Mouse (Mus musculus) kidney, adult 9 months (tissue): ENCODE data around the gene Gm28308.

Experiments used
- DNase-seq: peaks from one replicate; pipeline ENCODE4 v3.0.0; 2022

Gm28308 gene

DNA sequence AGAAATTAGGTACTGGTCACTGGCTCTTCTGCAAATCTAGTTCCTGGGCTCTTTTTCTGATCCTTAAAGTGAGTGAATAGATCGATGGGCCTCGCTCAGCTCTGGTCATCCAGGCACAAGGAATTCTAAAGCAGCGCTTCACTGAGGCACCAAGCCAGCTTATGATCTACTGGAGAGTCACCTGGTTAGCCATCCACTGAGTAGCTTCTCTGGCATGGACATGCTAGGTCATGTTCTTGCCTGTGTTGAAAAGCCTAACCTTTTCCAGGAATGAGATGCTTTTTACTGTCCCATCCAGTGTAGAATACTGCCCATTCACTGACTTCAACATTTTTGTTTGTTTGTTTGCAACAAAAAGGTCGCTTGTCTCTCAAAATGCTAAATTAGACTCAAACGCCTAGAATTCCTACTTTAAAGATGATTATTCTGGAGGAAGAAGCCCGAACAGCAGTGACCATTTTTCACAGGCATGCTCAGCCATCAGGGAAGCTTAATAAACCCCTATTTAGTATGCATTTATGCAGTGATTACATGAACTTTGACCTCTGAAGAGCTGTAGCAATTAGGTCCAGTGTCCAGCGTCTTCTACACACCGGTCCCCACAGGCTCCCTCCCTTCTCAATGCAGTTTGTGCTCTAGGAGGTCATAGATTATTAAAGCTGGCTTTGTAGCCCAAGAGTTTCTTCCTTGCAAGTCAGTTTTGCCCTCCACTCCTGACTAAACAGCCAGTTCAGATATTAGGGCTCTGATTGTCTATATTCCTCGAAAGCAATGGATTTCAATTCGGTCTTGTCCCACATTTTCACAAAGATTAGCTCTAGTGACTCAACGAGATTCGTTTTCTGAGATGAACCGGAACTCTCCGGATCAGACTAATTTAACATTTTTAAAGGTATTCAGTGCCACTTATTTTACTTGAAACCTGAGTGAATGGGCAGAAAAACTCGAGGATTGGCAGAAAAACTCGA is 60.6 kb downstream of the Gm28308 start:
- no peak for DNase-seq

DNA sequence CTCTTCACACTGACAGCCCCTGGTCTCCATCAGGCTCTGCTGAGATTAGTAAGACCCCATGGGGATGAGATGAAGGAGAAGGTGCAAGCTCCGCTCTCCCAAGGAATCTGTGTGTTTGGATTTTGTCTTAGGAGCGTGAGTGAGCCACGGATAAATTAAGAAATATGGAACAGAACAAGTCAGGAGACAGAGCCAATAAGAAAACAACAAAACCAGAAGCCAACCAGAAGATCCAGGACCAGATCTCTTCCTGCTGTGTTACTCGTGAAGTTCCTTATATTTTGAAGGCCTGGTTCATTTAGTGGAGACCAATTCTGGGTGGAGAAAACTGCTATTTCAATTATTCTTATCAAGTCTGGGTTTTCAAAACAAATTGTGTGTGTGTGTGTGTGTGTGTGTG is 61.6 kb downstream of the Gm28308 start:
- DNase-seq, result no peak

DNA sequence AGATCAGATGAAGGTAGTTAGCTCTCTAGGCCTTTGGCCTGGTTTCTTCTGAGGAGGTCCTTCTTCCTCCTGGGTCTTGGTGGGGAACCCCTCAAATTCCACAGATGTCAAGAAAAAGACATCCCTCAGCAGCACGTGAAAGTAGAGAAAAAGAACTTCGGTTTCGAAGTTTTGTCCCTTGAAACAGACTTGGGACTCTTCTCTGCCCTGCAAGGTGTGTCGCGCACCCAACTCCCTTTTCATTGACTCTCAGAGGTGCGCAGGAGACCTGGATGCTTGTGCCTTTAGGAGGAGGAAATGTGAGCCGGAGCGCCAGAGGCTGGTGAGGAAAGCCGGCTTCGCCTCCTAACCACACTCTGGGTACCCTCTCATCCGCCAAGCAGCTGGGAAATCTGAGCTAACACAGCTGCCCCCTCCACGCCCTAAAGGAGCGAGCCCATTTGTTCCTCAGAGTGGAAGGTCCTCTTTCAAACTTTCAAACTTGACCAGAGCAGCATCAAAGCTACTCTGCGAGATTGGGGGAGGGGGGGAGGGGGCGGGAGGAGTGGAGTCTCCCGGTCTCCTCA is 62.7 kb downstream of the Gm28308 start:
- DNase-seq, result no peak

DNA sequence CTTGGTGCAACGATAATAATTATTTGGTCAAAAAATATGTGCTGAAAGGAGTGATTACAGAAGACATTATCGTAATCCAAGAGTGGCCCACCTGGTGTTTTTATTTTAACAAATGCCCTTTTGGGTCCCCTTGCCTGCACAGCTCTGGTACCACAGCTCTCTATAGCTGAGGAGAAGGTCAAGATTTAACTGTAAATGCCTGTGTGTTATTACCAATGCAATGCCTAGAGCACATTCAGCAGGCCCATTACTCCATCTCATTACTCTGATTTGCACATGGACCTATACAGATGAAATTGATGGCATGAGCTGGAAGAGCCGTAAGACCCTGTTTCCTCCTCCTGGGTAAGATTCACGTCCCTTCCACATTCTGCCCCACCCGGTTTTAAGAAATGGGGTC is 74.0 kb downstream of the Gm28308 start:
- DNase-seq, result no peak

DNA sequence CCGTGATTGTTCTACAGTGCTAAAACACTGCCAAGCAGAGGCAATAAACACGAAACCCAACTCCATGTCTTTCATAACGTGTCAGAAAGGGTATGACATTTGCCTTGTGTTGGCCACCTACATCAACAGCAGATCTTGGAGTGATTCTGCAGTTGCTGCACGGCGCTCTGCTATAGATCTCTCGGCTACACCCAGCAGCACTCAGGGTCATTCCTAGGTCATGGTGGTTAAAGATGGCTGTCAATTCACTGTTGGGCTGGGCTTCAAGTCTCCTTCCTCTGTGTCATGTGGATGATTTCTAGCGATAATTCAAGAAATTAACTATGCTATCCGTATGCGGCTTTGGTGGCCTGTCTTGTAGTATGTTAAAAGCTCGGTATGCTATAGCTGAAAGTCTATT is 74.6 kb downstream of the Gm28308 start:
- DNase-seq, result no peak

DNA sequence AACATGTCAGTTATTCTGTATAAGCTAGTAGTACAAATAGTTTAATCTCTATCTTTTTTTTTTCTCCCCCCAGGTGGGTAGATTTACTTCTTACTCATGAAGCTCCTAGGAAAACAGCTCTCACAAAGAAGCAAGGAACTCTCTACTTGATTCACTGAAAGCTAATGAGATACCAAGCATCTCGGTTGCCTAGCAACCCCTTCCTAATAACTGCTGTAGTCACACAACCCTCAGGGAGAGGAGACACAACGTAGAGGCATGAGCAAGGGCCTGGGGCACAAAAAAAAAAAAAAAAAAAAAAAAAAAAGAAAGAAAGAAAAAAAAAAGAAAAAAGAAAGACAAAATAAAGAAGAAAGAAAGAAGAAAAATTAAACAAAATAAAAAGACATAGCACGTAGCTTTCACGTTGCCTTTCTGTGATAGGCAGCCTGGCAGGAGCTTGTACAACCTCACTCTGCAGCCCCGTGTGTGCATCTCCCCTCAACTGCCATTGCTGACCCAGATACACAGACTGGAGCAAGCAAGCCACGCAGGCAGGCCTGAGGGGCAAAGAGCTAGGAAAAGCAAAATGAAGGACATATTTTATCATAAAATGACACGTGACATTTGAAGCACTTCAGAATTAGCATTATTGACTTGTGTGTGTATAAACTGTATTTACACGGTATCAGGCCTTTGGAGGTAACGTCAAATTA is 75.2 kb downstream of the Gm28308 start:
- no peak for DNase-seq

DNA sequence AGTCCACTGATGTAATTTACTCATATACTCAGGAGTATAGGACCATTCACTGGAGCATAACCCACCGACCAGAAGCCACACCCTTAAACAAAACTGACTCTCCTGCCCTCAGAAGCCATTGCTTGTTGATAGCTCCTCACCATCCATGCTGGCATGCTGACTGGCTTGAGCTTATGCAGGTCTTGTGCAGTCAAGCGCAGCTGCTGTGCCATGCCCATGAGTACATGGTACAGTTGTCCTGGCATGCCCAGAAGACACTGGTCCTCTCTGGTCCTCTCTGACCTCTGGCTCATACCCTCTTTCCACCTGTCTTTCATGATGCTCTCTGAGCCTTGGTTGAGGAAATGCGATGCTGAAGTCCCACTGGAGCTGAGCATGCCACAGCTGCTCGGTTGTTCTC is 89.5 kb downstream of the Gm28308 start:
- DNase-seq, result no peak

DNA sequence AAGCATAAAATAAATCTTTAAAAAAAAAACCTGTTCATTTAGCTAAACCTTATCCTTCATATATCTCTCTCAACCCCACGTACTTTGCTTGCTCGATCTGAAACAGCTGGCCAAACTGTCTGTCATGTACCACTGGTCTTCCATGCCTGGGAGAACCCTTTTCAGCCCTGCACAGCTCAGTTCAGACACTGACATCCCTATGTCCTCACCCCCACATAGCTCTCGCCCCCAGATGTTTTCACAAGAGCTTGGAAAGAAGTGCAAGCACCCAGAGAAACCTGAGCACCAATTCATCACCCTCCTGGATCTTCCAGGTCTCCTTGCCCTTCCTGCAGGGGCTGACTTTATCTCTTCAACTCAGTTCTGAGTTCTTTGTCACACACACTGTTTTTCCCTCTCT is 92.0 kb downstream of the Gm28308 start:
- DNase-seq, result no peak

DNA sequence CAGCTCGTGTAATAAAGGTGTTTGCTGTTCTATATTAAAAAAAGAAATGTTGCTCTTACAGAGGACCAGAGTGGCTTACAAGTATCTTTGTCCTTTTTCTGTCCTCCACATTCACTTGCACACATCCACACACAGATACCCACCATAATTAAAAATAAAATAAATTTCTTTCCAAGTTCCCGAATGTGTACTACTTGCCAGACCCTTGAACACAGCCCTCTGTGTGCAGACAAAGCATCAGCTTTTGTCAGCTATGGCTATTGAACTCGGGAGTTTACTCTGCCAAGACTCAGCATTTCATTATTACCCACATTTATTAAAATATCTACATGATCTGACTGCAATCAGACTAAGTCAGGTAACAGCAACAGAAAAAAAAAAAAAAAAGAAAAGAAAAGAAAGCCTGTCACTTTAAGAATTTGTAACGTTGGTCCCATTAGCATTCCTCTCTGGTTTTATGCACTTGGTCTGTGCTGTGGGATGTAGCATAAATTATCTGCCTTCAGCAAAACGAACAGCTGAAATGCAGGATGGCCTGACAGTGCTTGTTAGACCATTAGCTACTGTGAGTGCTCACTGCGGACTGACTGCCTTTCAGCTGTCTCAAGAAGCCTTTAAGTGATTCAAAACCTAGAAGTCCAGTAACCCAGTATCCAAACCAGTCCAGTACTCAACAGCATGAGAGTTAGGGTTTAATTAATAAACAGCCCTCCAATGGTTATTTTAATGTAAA is 94.1 kb downstream of the Gm28308 start:
- DNase-seq, result no peak

DNA sequence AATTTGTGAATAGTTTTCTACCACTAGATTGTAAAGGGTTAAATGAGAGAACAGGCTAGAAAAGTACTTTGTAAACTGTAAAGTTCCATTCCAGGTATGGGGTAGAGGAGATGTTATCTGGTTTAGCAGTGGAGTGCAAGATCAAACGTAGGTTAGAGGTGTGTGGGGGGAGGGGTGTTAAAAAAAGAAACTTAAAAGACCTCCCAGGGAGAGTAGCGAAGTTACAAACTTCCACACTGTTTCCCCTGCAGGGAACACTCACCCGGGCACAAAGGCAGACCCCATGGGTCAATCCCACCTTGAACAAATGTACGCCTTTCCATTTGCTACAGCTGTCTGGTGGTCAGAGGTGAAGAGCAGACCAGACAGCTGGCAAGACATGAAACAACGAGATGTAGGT is 97.2 kb downstream of the Gm28308 start:
- peak; percentile 36 for DNase-seq
